Mouse (Mus musculus) embryo, embryonic 10 days (tissue): Measurements from ENCODE around the gene Sae1.

Experiments
- DNase-seq: peaks from one replicate; pipeline ENCODE4 v3.0.0-alpha.2; 2015; ENCODE audit warnings: low spot score

Sae1 gene

GRCm38 (mm10) chr7:16387160-16388041, at the start of gene Sae1:
TSS of gene Sae1 (minus strand) at chr7:16387806.
- peak; percentile 96 for DNase-seq

GRCm38 (mm10) chr7:16435088-16435487, 47.5 kb upstream of the Sae1 start:
- no peak for DNase-seq

- DNase-seq = no peak
Observed at GRCm38 (mm10) chr7:16433352-16433971, 45.9 kb upstream of the Sae1 start.

GRCm38 (mm10) chr7:16426129-16426729, 38.6 kb upstream of the Sae1 start:
- peak; percentile 87 for DNase-seq

- no peak for DNase-seq
Observed at GRCm38 (mm10) chr7:16425721-16426120, 38.1 kb upstream of the Sae1 start.

GRCm38 (mm10) chr7:16423731-16424130, 36.1 kb upstream of the Sae1 start:
- no peak for DNase-seq

GRCm38 (mm10) chr7:16422222-16422856, 34.7 kb upstream of the Sae1 start:
- DNase-seq = no peak

GRCm38 (mm10) chr7:16420493-16421118, 33.0 kb upstream of the Sae1 start:
- no peak for DNase-seq

GRCm38 (mm10) chr7:16418713-16419112, 31.1 kb upstream of the Sae1 start:
- DNase-seq = no peak

- DNase-seq = no peak
Observed at GRCm38 (mm10) chr7:16417141-16417771, 29.6 kb upstream of the Sae1 start.

GRCm38 (mm10) chr7:16415426-16415825, 27.8 kb upstream of the Sae1 start:
- DNase-seq = no peak

GRCm38 (mm10) chr7:16412930-16413329, 25.3 kb upstream of the Sae1 start:
- DNase-seq = no peak

GRCm38 (mm10) chr7:16412220-16412896, 24.8 kb upstream of the Sae1 start:
- no peak for DNase-seq

- no peak for DNase-seq
Observed at GRCm38 (mm10) chr7:16411100-16411499, 23.5 kb upstream of the Sae1 start.

GRCm38 (mm10) chr7:16406978-16407377, 19.4 kb upstream of the Sae1 start:
- DNase-seq = no peak

- no peak for DNase-seq
Observed at GRCm38 (mm10) chr7:16405516-16406351, 18.1 kb upstream of the Sae1 start.

- no peak for DNase-seq
Observed at GRCm38 (mm10) chr7:16405073-16405455, 17.5 kb upstream of the Sae1 start.

GRCm38 (mm10) chr7:16404315-16405072, 16.9 kb upstream of the Sae1 start:
- no peak for DNase-seq
